In genomic region chr15:98662567-98663545, GRCm38 (mm10) we compare ENCODE assay signal across 8 mouse cellular contexts. TPM values are rescaled to one million over a fixed set of nuclear protein-coding genes. Genes with fewer than 3 reads are reported as not detected.
A peak's percentile ranks its signal among the peaks of the same experiment; 100 is the strongest.
DNase-seq lines count a peak whose midpoint lies in the region; ATAC-seq lines count a peak whose summit lies in the region.

Ddx23 (minus strand) TSS chr15:98662894.

- H3K4me3 ChIP-seq in heart, embryonic 10.5 days, result peak within 1 kb of the TSS; percentile 87
- peak within 1 kb of the TSS; percentile 73 for H3K4me3 ChIP-seq in kidney, embryonic 15.5 days (replicated peaks)

- peak within 1 kb of the TSS; percentile 76 for H3K4me2 ChIP-seq in kidney, embryonic 15.5 days

- peaks cover 9% of the 10 kb centered on the region for H3K4me1 ChIP-seq in heart, embryonic 10.5 days
- peaks cover 13% of the 10 kb centered on the region for H3K4me1 ChIP-seq in kidney, embryonic 15.5 days

- no peaks in the 10 kb centered on the region for H3K27me3 ChIP-seq in heart, embryonic 10.5 days (ENCODE audit: insufficient read depth, poor library complexity, severe bottlenecking)
- no peaks in the 10 kb centered on the region for H3K27me3 ChIP-seq in kidney, embryonic 15.5 days

- peaks cover 27% of the 10 kb centered on the region for H3K36me3 ChIP-seq in heart, embryonic 10.5 days
- peaks cover 25% of the 10 kb centered on the region for H3K36me3 ChIP-seq in kidney, embryonic 15.5 days

- WGBS in heart, embryonic 10.5 days, result 5% methylated on average over 48 of the region's 48 CpGs
- 4% methylated on average over 48 of the region's 48 CpGs for WGBS in kidney, embryonic 15.5 days

- DNase-seq in B cell, adult 2 months, result peak; percentile 94 to 96
- DNase-seq in brain, adult 2 months (ENCODE audit: low read depth, low spot score), result peak; percentile 99
- peak; percentile 98 for DNase-seq in heart, embryonic 10.5 days (ENCODE audit: low spot score)
- peak; percentile 96 for DNase-seq in liver
- DNase-seq in spleen, postnatal 4 days (ENCODE audit: low spot score in 2 of 2), result peak; percentile 95 to 97

- peak within 1 kb of the TSS; percentile 76 for H3K9ac ChIP-seq in kidney, embryonic 15.5 days

- no peaks in the 10 kb centered on the region for H3K9me3 ChIP-seq in heart, embryonic 10.5 days
- no peaks in the 10 kb centered on the region for H3K9me3 ChIP-seq in kidney, embryonic 15.5 days (replicated peaks)

- ATAC-seq in erythroblast, adult 5-6 weeks (replicated peaks; ENCODE audit: low FRiP score, poor library complexity, severe bottlenecking), result peak; percentile 95
- peak; percentile 97 for ATAC-seq in kidney, embryonic 15.5 days (replicated peaks; ENCODE audit: low FRiP score)
- peak; percentile 99 for ATAC-seq in monocyte, adult 5-6 weeks (replicated peaks; ENCODE audit: insufficient number of reproducible peaks, low FRiP score, low TSS enrichment, poor library complexity, severe bottlenecking)

- H3K27ac ChIP-seq in heart, embryonic 10.5 days, result peak within 1 kb of the TSS; percentile 98
- H3K27ac ChIP-seq in kidney, embryonic 15.5 days, result peak within 1 kb of the TSS; percentile 90

RNA-seq across cellular contexts. Expression of gene Ddx23, which starts in this region (rescaled TPM):
- 9.4 and 10.4 TPM in 2 replicates for total RNA-seq in erythroblast, adult 5-6 weeks (2015; ENCODE audit: low replicate concordance)
- 32.3 and 40.2 TPM in 2 replicates for total RNA-seq in erythroblast, adult 5-6 weeks (2017; ENCODE audit: low replicate concordance)
- 15.6 and 17.5 TPM in 2 replicates for polyA plus RNA-seq in heart, embryonic 10.5 days (2016; fragmentation: Nextera tagmentation; extraction: Ambion mirVana)
- polyA plus RNA-seq in kidney, embryonic 15.5 days (2015; fragmentation: Nextera tagmentation; extraction: Ambion mirVana), result 23.1 and 23.7 TPM in 2 replicates
- total RNA-seq in monocyte, adult 5-6 weeks (2017), result 106 to 143 TPM (median 108 TPM) in 3 replicates

Comparison
In these comparisons a context has a peak if more than half of its experiments do, and no peak if none do; other contexts are left out.
1. Peak in every context shown above with its lines: DNase-seq, ATAC-seq, H3K4me3 ChIP-seq and H3K27ac ChIP-seq.